Mouse (Mus musculus): ENCODE data around the gene Olfr1152. TPM values are rescaled to one million over a fixed set of nuclear protein-coding genes. Genes with fewer than 3 reads are reported as not detected.

Olfr1152 gene
- polyA plus RNA-seq (2012; fragmentation: generic; extraction: Trizol) = not detected

- no peaks in the 10 kb centered on the region for H3K27me3 ChIP-seq (ENCODE audit: control insufficient read depth, insufficient read depth, insufficient read length)
- no peak within 1 kb of the TSS for H3K4me2 ChIP-seq (ENCODE audit: low read depth)
- H3K36me3 ChIP-seq (ENCODE audit: control insufficient read depth, insufficient read depth) = no peaks in the 10 kb centered on the region
- no peak within 1 kb of the TSS for H3ac ChIP-seq (ENCODE audit: control insufficient read depth, insufficient read length)
- H3K79me2 ChIP-seq (ENCODE audit: control insufficient read depth, insufficient read depth) = no peaks in the 10 kb centered on the region
- H3K4me3 ChIP-seq = no peak within 1 kb of the TSS
- no peak for TF ChIP-seq TCF3 (IDR thresholded peaks at IDR 0.05; ENCODE audit: insufficient read length, low read depth)
- no peak for TF ChIP-seq TCF12 (IDR thresholded peaks at IDR 0.05; ENCODE audit: insufficient read depth, poor library complexity, severe bottlenecking)
- TF ChIP-seq MYOD1 (IDR thresholded peaks at IDR 0.05; ENCODE audit: control insufficient read depth in 1 of 3, insufficient read length in 2 of 3, low read depth in 2 of 3) = no peak
- no peak for TF ChIP-seq USF1 (IDR thresholded peaks at IDR 0.05; ENCODE audit: low read depth)
- no peak for TF ChIP-seq REST (IDR thresholded peaks at IDR 0.05; ENCODE audit: insufficient read depth, insufficient read length)
- TF ChIP-seq MYOG (IDR thresholded peaks at IDR 0.05; ENCODE audit: control insufficient read depth in 1 of 3, insufficient read depth in 1 of 3, insufficient read length in 2 of 3, low read depth in 2 of 3) = no peak
- no peak for TF ChIP-seq POLR2A (IDR thresholded peaks at IDR 0.05; ENCODE audit: insufficient read length, low read depth)
- TF ChIP-seq CEBPB (IDR thresholded peaks at IDR 0.05; ENCODE audit: insufficient read depth, poor library complexity, severe bottlenecking) = no peak
- no peak for TF ChIP-seq POLR2AphosphoS2 (IDR thresholded peaks at IDR 0.05; ENCODE audit: insufficient read length, low read depth)
These were observed at the start of gene Olfr1152 for GRCm38 (mm10) chr2:87866192-87866591. Olfr1152 (plus strand) TSS chr2:87866492.

- Histone ChIP-seq H3ac (ENCODE audit: control insufficient read depth, insufficient read length) (no peak within 1 kb of the TSS), H3K79me2 (ENCODE audit: control insufficient read depth, insufficient read depth) (no peaks in the 10 kb centered on the region)
- no peak for TF ChIP-seq MYOG (IDR thresholded peaks at IDR 0.05; ENCODE audit: control insufficient read depth in 1 of 3, insufficient read depth in 1 of 3, insufficient read length in 2 of 3, low read depth in 2 of 3)
- no peak for TF ChIP-seq POLR2A (IDR thresholded peaks at IDR 0.05; ENCODE audit: insufficient read length, low read depth)
These were observed 36.1 kb upstream of the Olfr1152 start, which contains the start of gene Olfr1148 for GRCm38 (mm10) chr2:87830233-87830632. Olfr1148 (plus strand) TSS chr2:87830533.

GRCm38 (mm10) chr2:87843693-87844092 lies 22.6 kb upstream of the Olfr1152 start, which contains the start of gene Olfr1150-ps1:
Olfr1150-ps1 (plus strand) TSS chr2:87843993.
- no peak within 1 kb of the TSS for H3K4me2 ChIP-seq (ENCODE audit: low read depth)
- H3K27me3 ChIP-seq (ENCODE audit: control insufficient read depth, insufficient read depth, insufficient read length) = no peaks in the 10 kb centered on the region
- TF ChIP-seq POLR2A (IDR thresholded peaks at IDR 0.05; ENCODE audit: insufficient read length, low read depth) = no peak
- TF ChIP-seq POLR2AphosphoS2 (IDR thresholded peaks at IDR 0.05; ENCODE audit: insufficient read length, low read depth) = no peak
- no peak for TF ChIP-seq MYOD1 (IDR thresholded peaks at IDR 0.05; ENCODE audit: control insufficient read depth in 1 of 3, insufficient read length in 2 of 3, low read depth in 2 of 3)
- TF ChIP-seq SRF (IDR thresholded peaks at IDR 0.05; ENCODE audit: control insufficient read depth, insufficient read length, low read depth) = no peak
- no peak for TF ChIP-seq TCF12 (IDR thresholded peaks at IDR 0.05; ENCODE audit: insufficient read depth, poor library complexity, severe bottlenecking)
- TF ChIP-seq REST (IDR thresholded peaks at IDR 0.05; ENCODE audit: insufficient read depth, insufficient read length) = no peak
- no peak for TF ChIP-seq MYOG (IDR thresholded peaks at IDR 0.05; ENCODE audit: control insufficient read depth in 1 of 3, insufficient read depth in 1 of 3, insufficient read length in 2 of 3, low read depth in 2 of 3)
- TF ChIP-seq E2F4 (IDR thresholded peaks at IDR 0.05; ENCODE audit: insufficient read depth) = no peak
- TF ChIP-seq TCF3 (IDR thresholded peaks at IDR 0.05; ENCODE audit: insufficient read length, low read depth) = no peak
- TF ChIP-seq MAX (IDR thresholded peaks at IDR 0.05; ENCODE audit: low read depth) = no peak
- no peak for TF ChIP-seq USF1 (IDR thresholded peaks at IDR 0.05; ENCODE audit: low read depth)
- no peak for TF ChIP-seq CEBPB (IDR thresholded peaks at IDR 0.05; ENCODE audit: insufficient read depth, poor library complexity, severe bottlenecking)
- no peak within 1 kb of the TSS for H3ac ChIP-seq (ENCODE audit: control insufficient read depth, insufficient read length)
- H3K36me3 ChIP-seq (ENCODE audit: control insufficient read depth, insufficient read depth) = no peaks in the 10 kb centered on the region
- H3K79me2 ChIP-seq (ENCODE audit: control insufficient read depth, insufficient read depth) = no peaks in the 10 kb centered on the region
- no peak within 1 kb of the TSS for H3K4me3 ChIP-seq

More at GRCm38 (mm10) chr2:87830233-87830632, 36.1 kb upstream of the Olfr1152 start, which contains the start of gene Olfr1148:
- Histone ChIP-seq H3K4me2 (ENCODE audit: low read depth) (no peak within 1 kb of the TSS), H3K4me3 (no peak within 1 kb of the TSS), H3K36me3 (ENCODE audit: control insufficient read depth, insufficient read depth) (no peaks in the 10 kb centered on the region), H3K27me3 (ENCODE audit: control insufficient read depth, insufficient read depth, insufficient read length) (no peaks in the 10 kb centered on the region)

- Histone ChIP-seq H3K4me2 (ENCODE audit: low read depth) (no peak within 1 kb of the TSS), H3K36me3 (ENCODE audit: control insufficient read depth, insufficient read depth) (no peaks in the 10 kb centered on the region), H3K27me3 (ENCODE audit: control insufficient read depth, insufficient read depth, insufficient read length) (no peaks in the 10 kb centered on the region), H3K4me3 (no peak within 1 kb of the TSS), H3ac (ENCODE audit: control insufficient read depth, insufficient read length) (no peak within 1 kb of the TSS), H3K79me2 (ENCODE audit: control insufficient read depth, insufficient read depth) (no peaks in the 10 kb centered on the region)
- TF ChIP-seq REST (IDR thresholded peaks at IDR 0.05; ENCODE audit: insufficient read depth, insufficient read length) = no peak
- no peak for TF ChIP-seq POLR2AphosphoS2 (IDR thresholded peaks at IDR 0.05; ENCODE audit: insufficient read length, low read depth)
- no peak for TF ChIP-seq MYOD1 (IDR thresholded peaks at IDR 0.05; ENCODE audit: control insufficient read depth in 1 of 3, insufficient read length in 2 of 3, low read depth in 2 of 3)
- TF ChIP-seq TCF3 (IDR thresholded peaks at IDR 0.05; ENCODE audit: insufficient read length, low read depth) = no peak
- TF ChIP-seq CEBPB (IDR thresholded peaks at IDR 0.05; ENCODE audit: insufficient read depth, poor library complexity, severe bottlenecking) = no peak
- no peak for TF ChIP-seq POLR2A (IDR thresholded peaks at IDR 0.05; ENCODE audit: insufficient read length, low read depth)
- TF ChIP-seq MAX (IDR thresholded peaks at IDR 0.05; ENCODE audit: low read depth) = no peak
- TF ChIP-seq TCF12 (IDR thresholded peaks at IDR 0.05; ENCODE audit: insufficient read depth, poor library complexity, severe bottlenecking) = no peak
- no peak for TF ChIP-seq E2F4 (IDR thresholded peaks at IDR 0.05; ENCODE audit: insufficient read depth)
- no peak for TF ChIP-seq SRF (IDR thresholded peaks at IDR 0.05; ENCODE audit: control insufficient read depth, insufficient read length, low read depth)
- no peak for TF ChIP-seq USF1 (IDR thresholded peaks at IDR 0.05; ENCODE audit: low read depth)
These were observed 10.7 kb upstream of the Olfr1152 start, which contains the start of gene Olfr1151 for GRCm38 (mm10) chr2:87855562-87855961. Olfr1151 (plus strand) TSS chr2:87855862.

GRCm38 (mm10) chr2:87894662-87895061 lies 28.4 kb downstream of the Olfr1152 start, which contains the start of gene Olfr1153:
Olfr1153 (plus strand) TSS chr2:87894962.
- Histone ChIP-seq H3K4me2 (ENCODE audit: low read depth) (no peak within 1 kb of the TSS), H3ac (ENCODE audit: control insufficient read depth, insufficient read length) (no peak within 1 kb of the TSS), H3K79me2 (ENCODE audit: control insufficient read depth, insufficient read depth) (no peaks in the 10 kb centered on the region), H3K36me3 (ENCODE audit: control insufficient read depth, insufficient read depth) (no peaks in the 10 kb centered on the region), H3K4me3 (no peak within 1 kb of the TSS), H3K27me3 (ENCODE audit: control insufficient read depth, insufficient read depth, insufficient read length) (no peaks in the 10 kb centered on the region)
- TF ChIP-seq MYOD1 (IDR thresholded peaks at IDR 0.05; ENCODE audit: control insufficient read depth in 1 of 3, insufficient read length in 2 of 3, low read depth in 2 of 3) = no peak
- TF ChIP-seq REST (IDR thresholded peaks at IDR 0.05; ENCODE audit: insufficient read depth, insufficient read length) = no peak
- TF ChIP-seq MAX (IDR thresholded peaks at IDR 0.05; ENCODE audit: low read depth) = no peak
- TF ChIP-seq TCF3 (IDR thresholded peaks at IDR 0.05; ENCODE audit: insufficient read length, low read depth) = no peak
- TF ChIP-seq USF1 (IDR thresholded peaks at IDR 0.05; ENCODE audit: low read depth) = no peak
- TF ChIP-seq TCF12 (IDR thresholded peaks at IDR 0.05; ENCODE audit: insufficient read depth, poor library complexity, severe bottlenecking) = no peak
- TF ChIP-seq MYOG (IDR thresholded peaks at IDR 0.05; ENCODE audit: control insufficient read depth in 1 of 3, insufficient read depth in 1 of 3, insufficient read length in 2 of 3, low read depth in 2 of 3) = no peak
- no peak for TF ChIP-seq CEBPB (IDR thresholded peaks at IDR 0.05; ENCODE audit: insufficient read depth, poor library complexity, severe bottlenecking)
- no peak for TF ChIP-seq SRF (IDR thresholded peaks at IDR 0.05; ENCODE audit: control insufficient read depth, insufficient read length, low read depth)

Data from myocyte (in vitro differentiated cells).